Mouse (Mus musculus) E14TG2a.4 (cell line): ENCODE results near the gene Gcm1.

ENCODE experiments used
- CTCF ChIP-seq: conservative IDR thresholded peaks from 2 replicates; pipeline ENCODE4 v1.5.1; 2014; ENCODE audit warnings: low read length
- NANOG ChIP-seq: IDR thresholded peaks from 2 replicates; pipeline ENCODE4 v1.6.1; 2014; ENCODE audit warnings: borderline replicate concordance, low read length, mixed read lengths
- POU5F1 ChIP-seq: IDR thresholded peaks from 2 replicates; pipeline ENCODE4 v1.6.1; 2014; ENCODE audit warnings: low read length, borderline replicate concordance

GRCm38 (mm10) chr9:78084341-78084740 is 32.6 kb downstream of the Gcm1 start:
- no peak for TF ChIP-seq CTCF
- TF ChIP-seq POU5F1: no peak
- TF ChIP-seq NANOG: no peak
